Mouse (Mus musculus) intestine, embryonic 16.5 days (tissue): ENCODE results near the gene Pak4. TPM values are rescaled to one million over a fixed set of nuclear protein-coding genes. Genes with fewer than 3 reads are reported as not detected.

Source experiments
- ATAC-seq: fragments of 200-750 bp; cut with Nextera tagmentation; 2 replicates; pipeline ENCODE4 v1.8.0; 2017; ENCODE audit warnings: moderate TSS enrichment, moderate library complexity
- H3K27ac ChIP-seq: fragments of 300-500 bp; sonication (generic); 2 replicates; pipeline ENCODE4 v1.5.1; 2014; ENCODE audit warnings: mild to moderate bottlenecking, low read length
- H3K27me3 ChIP-seq: fragments of 300-500 bp; sonication (generic); replicated peaks from 2 replicates; pipeline ENCODE4 v1.6.1; 2014; ENCODE audit warnings: low read length, control low read depth, mixed read lengths; ENCODE audit not compliant: control insufficient read depth, insufficient read depth
- H3K36me3 ChIP-seq: fragments of 300-500 bp; sonication (generic); 2 replicates; pipeline ENCODE4 v1.6.1; 2014; ENCODE audit warnings: low read length, control low read depth; ENCODE audit not compliant: control insufficient read depth, insufficient read depth
- H3K4me1 ChIP-seq: fragments of 300-500 bp; sonication (generic); 2 replicates; pipeline ENCODE4 v1.6.1; 2014; ENCODE audit warnings: low read length, control low read depth, mixed read lengths; ENCODE audit not compliant: control insufficient read depth, insufficient read depth
- H3K4me2 ChIP-seq: fragments of 300-500 bp; sonication (generic); 2 replicates; pipeline ENCODE4 v1.6.1; 2014; ENCODE audit warnings: low read depth, low read length, control low read depth
- H3K4me3 ChIP-seq: fragments of 300-500 bp; sonication (generic); 2 replicates; pipeline ENCODE4 v1.5.1; 2014; ENCODE audit warnings: mild to moderate bottlenecking, low read length
- H3K9ac ChIP-seq: fragments of 300-500 bp; sonication (generic); 2 replicates; pipeline ENCODE4 v1.6.1; 2014; ENCODE audit warnings: low read depth, low read length
- H3K9me3 ChIP-seq: fragments of 300-500 bp; sonication (generic); 2 replicates; pipeline ENCODE4 v1.6.1; 2016; ENCODE audit warnings: low read length, control low read depth; ENCODE audit not compliant: control insufficient read depth
- WGBS: fragments of 180-500 bp; shearing (Covaris S2); extraction: QIAGEN DNeasy Blood & Tissue Kit; methylation state at CpG from one replicate; pipeline ENCODE4 v1.1.7; 2014; 5-methylcytosine and 5-hydroxymethylcytosine counted together
- polyA plus RNA-seq: library from polyadenylated mRNA; unstranded; fragments of >200 nt; fragmentation: Nextera tagmentation; extraction: Ambion mirVana; gene quantifications from 2 replicates; pipeline ENCODE4 v1.2.1, GENCODE M21; 2015

Gene Pak4
- polyA plus RNA-seq, 1 experiment from 2014 or later, result 55.4 TPM

- ATAC-seq, result 0 out of 2 replicates have a peak, but pooled peaks have one; percentile 18
- Histone ChIP-seq H3K27ac (no peak overlapping the region), H3K4me1 (peaks cover 16% of the 10 kb centered on the region), H3K4me3 (no peak overlapping the region), H3K9me3 (no peaks in the 10 kb centered on the region), H3K27me3 (no peaks in the 10 kb centered on the region), H3K9ac (no peak overlapping the region), H3K4me2 (no peak overlapping the region), H3K36me3 (peaks cover 20% of the 10 kb centered on the region)
- WGBS, result 57% methylated on average over 4 of the region's 4 CpGs
Measured at GRCm38 (mm10) chr7:28558486-28558885, 39.5 kb downstream of the Pak4 start.

- peaks cover 16% of the 10 kb centered on the region for H3K4me1 ChIP-seq
- H3K4me2 ChIP-seq, result no peak overlapping the region
- no peak overlapping the region for H3K27ac ChIP-seq
- no peaks in the 10 kb centered on the region for H3K9me3 ChIP-seq
- no peak overlapping the region for H3K9ac ChIP-seq
- no peak for ATAC-seq
- H3K4me3 ChIP-seq, result no peak overlapping the region
- WGBS, result 76% methylated on average over 6 of the region's 6 CpGs
- peaks cover 18% of the 10 kb centered on the region for H3K36me3 ChIP-seq
- H3K27me3 ChIP-seq, result no peaks in the 10 kb centered on the region
Measured at GRCm38 (mm10) chr7:28557708-28558107, 40.3 kb downstream of the Pak4 start.

GRCm38 (mm10) chr7:28557069-28557468 lies 40.9 kb downstream of the Pak4 start:
- Histone ChIP-seq H3K9ac (no peak overlapping the region), H3K4me2 (no peak overlapping the region), H3K36me3 (peaks cover 18% of the 10 kb centered on the region), H3K4me3 (no peak overlapping the region), H3K4me1 (peaks cover 16% of the 10 kb centered on the region), H3K9me3 (no peaks in the 10 kb centered on the region), H3K27ac (no peak overlapping the region), H3K27me3 (no peaks in the 10 kb centered on the region)
- 60% methylated on average over 5 of the region's 5 CpGs for WGBS
- no peak for ATAC-seq

- no peaks in the 10 kb centered on the region for H3K27me3 ChIP-seq
- no peak overlapping the region for H3K4me2 ChIP-seq
- peaks cover 16% of the 10 kb centered on the region for H3K4me1 ChIP-seq
- peak; percentile 52 for ATAC-seq
- no peaks in the 10 kb centered on the region for H3K9me3 ChIP-seq
- H3K27ac ChIP-seq, result no peak overlapping the region
- no peak overlapping the region for H3K9ac ChIP-seq
- H3K4me3 ChIP-seq, result no peak overlapping the region
- H3K36me3 ChIP-seq, result peaks cover 12% of the 10 kb centered on the region
- 9% methylated on average over 5 of the region's 5 CpGs for WGBS
Measured at GRCm38 (mm10) chr7:28555939-28556535, 41.9 kb downstream of the Pak4 start.

GRCm38 (mm10) chr7:28553076-28553475 lies 44.9 kb downstream of the Pak4 start:
- Histone ChIP-seq H3K27me3 (no peaks in the 10 kb centered on the region), H3K4me2 (no peak overlapping the region), H3K27ac (no peak overlapping the region), H3K4me3 (no peak overlapping the region), H3K9me3 (no peaks in the 10 kb centered on the region; the same call in 1 of the 2 replicates), H3K9ac (no peak overlapping the region), H3K36me3 (no peaks in the 10 kb centered on the region), H3K4me1 (peaks cover 10% of the 10 kb centered on the region; the same call in 1 of the 2 replicates)
- no peak for ATAC-seq
- 87% methylated on average over 6 of the region's 6 CpGs for WGBS

GRCm38 (mm10) chr7:28547628-28548027 lies 50.4 kb downstream of the Pak4 start:
- peaks cover 20% of the 10 kb centered on the region for H3K4me1 ChIP-seq
- no peak overlapping the region for H3K27ac ChIP-seq
- 67% methylated on average over 7 of the region's 7 CpGs for WGBS
- H3K36me3 ChIP-seq, result no peaks in the 10 kb centered on the region
- no peaks in the 10 kb centered on the region; the same call in 1 of the 2 replicates for H3K9me3 ChIP-seq
- H3K9ac ChIP-seq, result no peak overlapping the region
- no peak for ATAC-seq
- H3K4me3 ChIP-seq, result no peak overlapping the region
- no peak overlapping the region for H3K4me2 ChIP-seq
- peaks cover 26% of the 10 kb centered on the region for H3K27me3 ChIP-seq

- H3K9me3 ChIP-seq, result no peaks in the 10 kb centered on the region; the same call in 1 of the 2 replicates
- peaks cover 20% of the 10 kb centered on the region for H3K4me1 ChIP-seq
- no peak for ATAC-seq
- H3K36me3 ChIP-seq, result no peaks in the 10 kb centered on the region
- H3K4me3 ChIP-seq, result peak within 1 kb of the TSS; percentile 23
- 6% methylated on average over 5 of the region's 5 CpGs for WGBS
- H3K27me3 ChIP-seq, result peaks cover 26% of the 10 kb centered on the region
- peak within 1 kb of the TSS; percentile 42 for H3K4me2 ChIP-seq
- H3K27ac ChIP-seq, result no peak within 1 kb of the TSS
- H3K9ac ChIP-seq, result peak within 1 kb of the TSS; percentile 39; the same call in 1 of the 2 replicates
Measured at GRCm38 (mm10) chr7:28547154-28547553, 50.8 kb downstream of the Pak4 start, which contains the start of gene Nccrp1. TSS of gene Nccrp1 (minus strand) at chr7:28547254.

GRCm38 (mm10) chr7:28546649-28547048 lies 51.3 kb downstream of the Pak4 start:
- ATAC-seq, result no peak
- H3K4me2 ChIP-seq, result peak overlapping the region; percentile 42
- no peak overlapping the region for H3K27ac ChIP-seq
- 4% methylated on average over 22 of the region's 22 CpGs for WGBS
- H3K9me3 ChIP-seq, result no peaks in the 10 kb centered on the region; the same call in 1 of the 2 replicates
- H3K4me1 ChIP-seq, result peaks cover 20% of the 10 kb centered on the region
- peaks cover 26% of the 10 kb centered on the region for H3K27me3 ChIP-seq
- H3K9ac ChIP-seq, result peak overlapping the region; percentile 39; the same call in 1 of the 2 replicates
- H3K36me3 ChIP-seq, result no peaks in the 10 kb centered on the region
- H3K4me3 ChIP-seq, result peak overlapping the region; percentile 23

GRCm38 (mm10) chr7:28545891-28546210 lies 52.1 kb downstream of the Pak4 start:
- no peak for ATAC-seq
- Histone ChIP-seq H3K9me3 (no peaks in the 10 kb centered on the region; the same call in 1 of the 2 replicates), H3K4me3 (no peak overlapping the region), H3K27ac (no peak overlapping the region), H3K4me1 (peaks cover 20% of the 10 kb centered on the region), H3K36me3 (no peaks in the 10 kb centered on the region), H3K27me3 (peaks cover 26% of the 10 kb centered on the region), H3K9ac (no peak overlapping the region), H3K4me2 (no peak overlapping the region)
- whole genome bisulfite sequencing, result 48% methylated on average over 7 of the region's 7 CpGs
